Mouse (Mus musculus) B cell, adult 67 days (primary cell): Measurements from ENCODE around the gene Adam19. TPM values are rescaled to one million over a fixed set of nuclear protein-coding genes. Genes with fewer than 3 reads are reported as not detected.

ENCODE experiments used
- total RNA-seq, 2 experiments: library from RNA; stranded (reverse); gene quantifications; 4 replicates each; pipeline ENCODE4 v1.2.4; 2023

Gene Adam19
- 10 to 100 TPM; 73.6 to 77.3 TPM for total RNA-seq

GRCm38 (mm10) chr11:46055896-46056769 lies at the start of gene Adam19:
Adam19 (plus strand) TSS chr11:46055992.

DNA sequence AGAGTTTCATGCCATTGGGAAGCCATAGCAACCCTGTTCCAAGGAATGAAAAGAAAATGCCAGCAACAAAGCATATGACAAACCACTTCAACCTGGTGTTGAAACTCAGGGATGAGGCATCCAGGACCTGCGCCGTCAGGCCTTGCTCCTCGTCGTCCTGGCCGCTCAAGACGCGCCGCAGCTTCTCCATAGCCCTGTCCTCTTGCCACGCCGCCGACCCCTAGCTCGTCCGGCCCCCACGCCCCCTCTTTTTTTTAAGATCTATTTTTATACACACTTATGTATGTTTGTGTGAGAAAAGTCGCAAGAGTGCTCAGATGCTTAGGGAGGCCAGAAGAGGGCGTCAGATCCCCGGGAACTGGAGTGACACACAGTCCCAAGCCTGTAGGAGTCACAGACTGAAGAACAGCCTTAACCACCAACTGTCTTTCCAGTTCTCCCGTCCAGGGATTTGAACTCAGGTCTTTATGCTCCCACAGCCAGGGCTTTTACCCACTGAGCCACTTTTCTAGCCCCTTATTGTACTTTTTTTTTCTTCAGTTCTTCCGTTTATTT lies 3.6 kb upstream of the Adam19 start, which contains the start of gene Gm12166:
Gene Gm12166, minus strand, starts transcription at position 217 of the 555 bp plus-strand sequence.

GRCm38 (mm10) chr11:46165866-46166585 lies 110.2 kb downstream of the Adam19 start, which contains the start of gene Nipal4:
Nipal4 (minus strand) TSS chr11:46166508.

Other genes with a start within 250 kb of the Adam19 start
- gene Clint1, start 203.9 kb upstream of the Adam19 start, total RNA-seq: 10 to 100 TPM; 78.0 to 78.4 TPM
- gene Lsm11, start 111.1 kb upstream of the Adam19 start, total RNA-seq: 1 to 10 TPM; 6.5 to 6.8 TPM
- gene Thg1l, start 100.5 kb upstream of the Adam19 start, total RNA-seq: 10 to 100 TPM; 11.7 to 13.8 TPM
- gene Sox30, start 75.7 kb upstream of the Adam19 start, total RNA-seq: not detected
- 1 to 10 TPM; 4.0 to 5.7 TPM for gene Gm12166, start 3.7 kb upstream of the Adam19 start, total RNA-seq
- gene Nipal4, start 110.5 kb downstream of the Adam19 start, total RNA-seq: 1 to 10 TPM; 1.6 to 1.8 TPM
- not detected for gene Fndc9, start 179.5 kb downstream of the Adam19 start, total RNA-seq